Mouse (Mus musculus) T-cell, adult 2 months (primary cell): ENCODE measurements around the gene Syce2.

ENCODE experiments used
- DNase-seq: peaks from one replicate; pipeline ENCODE4 v3.0.0; 2022; ENCODE audit warnings: low spot score

Gene Syce2

DNA sequence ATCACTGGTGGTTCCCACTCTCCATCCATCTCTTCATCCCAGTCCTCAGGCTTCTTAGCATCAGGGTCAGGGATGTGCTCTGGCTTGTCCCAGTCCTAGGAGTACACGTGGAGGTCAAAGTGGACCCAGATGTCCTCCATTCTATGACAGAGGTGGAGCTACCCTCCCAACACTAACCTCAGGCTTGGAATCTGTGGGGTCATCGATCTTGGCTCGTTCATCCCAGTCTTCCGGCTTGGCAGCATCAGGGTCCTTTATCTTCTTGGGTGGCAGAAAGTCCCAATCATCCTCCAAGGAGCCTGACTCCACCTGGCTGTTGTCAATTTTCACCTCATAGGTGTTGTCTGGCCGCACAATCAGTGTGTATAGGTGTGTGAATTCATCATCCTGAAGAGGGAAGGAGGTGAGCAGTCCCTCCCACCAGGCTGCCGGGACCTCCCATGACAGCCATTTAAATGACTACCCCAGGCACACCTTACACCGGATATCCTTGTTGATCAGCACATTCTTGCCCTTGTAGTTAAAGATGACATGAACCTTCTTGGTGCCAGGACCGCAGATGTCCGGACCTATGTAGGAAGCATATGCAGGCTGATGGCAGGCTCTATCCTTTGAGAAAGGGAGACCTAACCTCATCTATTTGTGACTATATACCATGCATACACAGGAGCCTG is 27.4 kb upstream of the Syce2 start:
- no peak for DNase-seq

DNA sequence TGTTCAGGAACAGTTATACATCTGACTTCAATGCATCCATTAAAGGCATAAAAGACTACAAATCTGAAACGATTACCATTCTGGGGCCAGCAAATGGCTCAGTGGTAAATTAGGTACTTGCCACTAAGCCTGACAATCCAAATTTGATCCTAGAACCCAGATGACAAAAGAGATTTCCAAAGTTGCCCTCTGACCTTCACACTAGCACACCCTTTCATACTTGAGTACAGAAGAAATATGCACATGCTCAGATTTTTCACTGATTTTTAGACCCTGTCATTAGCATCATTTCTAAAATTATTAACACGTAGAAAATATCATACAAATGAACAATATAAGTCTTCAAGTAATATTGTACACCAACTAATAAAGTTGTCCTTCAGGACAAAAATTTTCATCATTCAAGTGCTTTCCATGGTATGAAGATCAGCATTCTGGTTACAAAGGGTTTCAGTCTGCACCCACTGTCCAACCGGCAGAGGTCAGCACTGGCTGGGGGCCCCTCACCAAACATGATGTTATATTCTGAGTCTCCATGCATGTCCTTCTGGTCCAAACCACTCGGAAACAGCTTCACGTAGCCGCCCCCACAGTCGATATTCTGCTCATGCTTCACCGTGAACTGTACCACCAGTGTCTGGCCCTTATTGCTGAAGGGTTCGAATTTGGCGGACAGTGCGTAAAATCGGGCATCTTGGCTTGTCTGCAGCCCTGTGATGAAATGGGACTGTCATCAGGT is 26.4 kb upstream of the Syce2 start:
- no peak for DNase-seq

- DNase-seq, result no peak
Measured at GRCm38 (mm10) chr8:84846094-84846721, 25.7 kb upstream of the Syce2 start.

DNA sequence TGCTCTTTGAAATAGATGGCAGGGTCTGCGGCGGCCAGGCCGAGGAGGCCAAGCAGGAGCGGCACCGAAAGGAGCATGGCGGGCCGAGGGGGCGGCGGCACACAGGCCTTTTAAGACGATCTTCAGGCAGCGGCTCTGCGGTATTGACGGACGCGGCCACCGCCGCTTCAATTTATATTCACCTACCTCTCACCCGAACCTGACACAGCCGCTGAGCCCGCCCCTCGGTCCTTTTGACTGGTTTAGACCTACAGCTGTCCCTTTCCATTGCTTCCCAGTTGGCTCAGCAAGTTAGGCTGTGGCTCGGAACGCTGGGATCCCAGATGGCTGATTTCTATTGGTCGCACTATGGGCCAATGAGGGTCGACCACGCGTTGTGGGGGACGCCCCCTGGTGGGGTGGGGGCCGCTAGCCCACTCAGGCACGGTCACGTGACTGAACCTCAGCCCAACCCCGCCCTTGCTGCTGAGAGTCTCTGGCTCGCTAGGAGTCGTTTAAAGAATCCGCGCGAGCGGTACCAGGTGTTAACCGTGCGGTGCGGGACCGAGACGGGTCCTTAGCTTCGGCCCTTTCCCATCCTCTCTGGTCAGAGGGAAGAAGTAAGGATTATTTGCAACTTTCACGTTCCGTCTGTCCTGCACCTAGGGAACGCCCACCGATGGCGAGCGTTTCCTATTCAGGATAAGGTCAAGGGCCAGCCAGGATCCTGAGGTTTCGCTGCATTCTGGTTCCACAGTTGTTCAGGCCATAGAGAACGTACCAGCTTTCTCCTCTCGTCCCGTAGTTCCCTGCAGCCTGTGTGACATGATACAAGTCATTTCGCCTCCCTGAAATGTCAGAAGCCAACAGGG is 25.0 kb upstream of the Syce2 start, which contains the start of gene Calr:
TSS of gene Calr (minus strand) at position 213 of the 851 bp plus-strand sequence.
- DNase-seq, result peak; percentile 100

DNA sequence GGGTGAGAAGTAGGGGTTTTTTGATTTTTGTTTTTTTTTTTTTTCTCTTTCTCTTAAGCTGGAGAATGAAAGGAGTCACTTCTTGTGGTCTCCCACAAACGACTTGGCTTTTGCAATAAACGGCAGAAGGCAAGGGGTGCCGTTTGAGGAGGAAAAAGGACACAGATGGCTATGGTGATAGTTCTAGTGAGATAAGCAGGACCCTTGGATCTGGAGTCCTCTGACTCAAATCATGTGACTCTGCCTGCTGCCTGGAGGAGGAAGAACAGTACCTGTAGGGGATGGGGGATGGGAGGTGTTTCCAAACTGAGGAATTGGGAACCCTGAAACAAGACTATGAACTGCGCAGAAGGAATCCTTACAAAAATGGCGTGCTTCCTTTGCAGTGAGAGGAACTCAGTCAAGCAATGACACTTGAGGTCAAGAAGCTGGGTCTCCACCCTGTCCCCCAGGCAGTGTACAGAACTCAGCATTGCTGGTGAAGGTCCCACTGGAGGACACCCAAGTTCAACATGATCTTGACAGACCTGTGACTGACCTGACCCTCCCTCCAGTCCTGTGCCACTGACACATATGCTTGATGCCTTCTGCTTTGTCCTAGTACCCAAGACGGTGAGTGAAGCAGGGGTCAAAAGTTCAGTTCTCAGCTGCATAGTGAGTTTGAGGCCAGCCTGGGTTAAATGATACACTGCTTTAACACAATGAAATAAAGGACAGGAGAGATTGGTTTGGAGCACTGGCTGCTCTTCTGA is 24.1 kb upstream of the Syce2 start:
- DNase-seq, result peak; percentile 41

DNA sequence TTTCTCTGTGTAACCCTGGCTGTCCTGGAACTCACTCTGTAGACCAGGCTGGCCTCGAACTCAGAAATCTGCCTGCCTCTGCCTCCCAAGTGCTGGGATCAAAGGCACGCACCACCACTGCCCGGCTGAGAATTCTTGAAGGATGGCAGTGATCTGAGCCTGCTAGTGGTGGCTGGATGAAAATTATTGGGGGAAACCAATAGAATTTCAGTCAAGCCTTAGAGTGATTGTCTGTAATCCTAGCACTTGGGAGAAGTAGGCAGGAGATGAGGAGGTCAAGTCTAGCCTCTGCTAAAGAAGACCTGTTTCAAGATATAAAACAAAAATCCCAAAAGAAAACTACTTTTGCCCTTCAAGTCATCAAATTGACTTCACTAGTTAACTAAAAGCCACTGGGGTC is 15.5 kb upstream of the Syce2 start:
- DNase-seq, result no peak

GRCm38 (mm10) chr8:84856864-84857441 is 15.0 kb upstream of the Syce2 start, which contains the start of gene Farsa:
TSS of gene Farsa (plus strand) at chr8:84856989.
- peak; percentile 90 for DNase-seq

DNA sequence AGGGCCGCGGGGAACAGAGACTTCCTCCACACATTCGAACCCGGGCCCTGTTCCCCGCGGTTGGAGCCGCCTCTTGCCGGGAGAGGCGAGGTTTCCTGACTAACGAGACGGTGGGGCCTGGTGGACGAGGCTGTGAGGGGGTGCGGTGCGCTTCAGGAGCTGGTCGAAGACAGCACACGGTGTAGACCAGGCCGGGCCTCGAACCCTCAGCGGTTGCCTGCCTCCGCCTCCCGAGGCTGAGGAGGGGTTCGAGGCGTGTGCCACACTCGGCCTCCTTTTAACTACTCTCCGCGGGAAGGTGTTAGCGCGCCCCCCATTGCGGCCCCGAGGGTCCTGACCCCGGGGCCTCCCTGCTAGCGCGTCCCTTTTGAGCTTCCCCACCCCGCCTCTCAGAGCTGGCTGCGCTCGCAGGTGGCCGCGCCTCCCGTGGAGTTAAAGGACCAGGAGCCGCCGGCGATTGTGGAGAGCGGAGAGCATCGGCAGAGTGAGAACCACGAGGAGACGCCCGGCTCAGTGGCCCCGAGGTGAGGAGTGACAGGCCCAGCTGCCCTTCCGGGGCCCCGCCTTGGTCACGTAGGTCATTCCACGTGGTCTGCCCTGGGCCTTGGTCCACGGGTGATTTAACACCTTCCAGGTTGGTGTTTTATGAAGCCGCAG is 526 bp downstream of the Syce2 start:
- DNase-seq, result peak; percentile 23

DNA sequence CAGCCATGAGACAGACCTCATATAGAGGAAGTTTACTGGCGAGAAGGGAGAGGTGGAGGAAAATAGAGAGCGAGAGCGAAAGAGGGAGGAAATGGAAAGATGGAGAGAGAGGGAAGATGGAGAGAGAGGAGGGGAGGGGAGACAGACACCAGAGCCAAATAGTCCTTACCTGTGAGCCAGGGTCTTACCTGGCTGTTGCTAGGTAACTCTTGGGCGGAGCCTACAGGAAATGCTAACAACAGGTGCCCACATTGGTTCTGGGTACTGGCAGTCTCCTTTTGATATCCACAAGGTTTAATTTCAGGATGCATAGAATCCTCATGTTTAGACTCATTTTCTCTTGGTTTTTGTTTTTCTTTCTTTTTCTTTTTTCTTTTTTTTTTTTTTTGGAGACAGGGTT is 1.1 kb downstream of the Syce2 start:
- no peak for DNase-seq

DNA sequence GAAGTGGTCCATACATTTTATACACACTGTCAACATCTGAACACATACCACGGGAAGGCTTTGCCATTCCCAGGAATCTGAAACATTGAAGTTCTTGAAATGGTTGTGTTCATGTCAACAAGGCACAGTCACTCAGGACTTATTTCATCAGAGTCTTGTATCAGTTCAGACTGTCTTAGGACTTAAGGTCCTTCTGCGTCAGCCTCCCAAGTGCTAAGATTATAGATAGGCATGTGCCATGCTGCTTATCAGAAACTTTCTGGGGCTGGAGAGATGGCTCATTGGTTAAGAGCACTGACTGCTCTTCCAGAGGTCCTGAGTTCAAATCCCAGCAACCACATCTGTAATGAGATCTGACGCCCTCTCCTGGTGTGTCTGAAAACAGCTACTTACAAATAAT is 2.4 kb downstream of the Syce2 start:
- no peak for DNase-seq

- DNase-seq, result no peak
Measured at GRCm38 (mm10) chr8:84877297-84878035, 5.6 kb downstream of the Syce2 start.

DNA sequence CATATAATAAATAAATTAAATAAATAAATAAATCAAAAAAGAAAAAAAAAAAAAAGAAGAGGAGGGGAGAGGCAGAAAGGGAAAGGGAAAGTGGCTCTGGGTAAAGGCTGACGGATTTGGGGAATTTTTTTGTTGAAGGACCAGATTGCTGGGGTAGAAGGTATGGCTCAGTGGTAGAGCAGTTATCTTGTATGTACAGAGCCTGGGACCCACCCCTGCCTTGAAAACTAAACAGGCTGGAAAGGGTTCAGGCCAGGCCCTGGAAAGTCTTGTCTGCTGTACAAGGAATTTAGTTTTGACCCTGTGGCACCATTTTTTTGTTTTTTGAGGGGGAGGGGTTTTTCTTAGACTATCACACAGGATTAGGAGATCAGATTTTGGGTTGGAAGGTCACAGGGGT is 7.0 kb downstream of the Syce2 start:
- DNase-seq, result no peak

GRCm38 (mm10) chr8:84884728-84885127 is 12.8 kb downstream of the Syce2 start:
- DNase-seq, result no peak

GRCm38 (mm10) chr8:84888280-84888679 is 16.4 kb downstream of the Syce2 start:
- DNase-seq, result no peak

DNA sequence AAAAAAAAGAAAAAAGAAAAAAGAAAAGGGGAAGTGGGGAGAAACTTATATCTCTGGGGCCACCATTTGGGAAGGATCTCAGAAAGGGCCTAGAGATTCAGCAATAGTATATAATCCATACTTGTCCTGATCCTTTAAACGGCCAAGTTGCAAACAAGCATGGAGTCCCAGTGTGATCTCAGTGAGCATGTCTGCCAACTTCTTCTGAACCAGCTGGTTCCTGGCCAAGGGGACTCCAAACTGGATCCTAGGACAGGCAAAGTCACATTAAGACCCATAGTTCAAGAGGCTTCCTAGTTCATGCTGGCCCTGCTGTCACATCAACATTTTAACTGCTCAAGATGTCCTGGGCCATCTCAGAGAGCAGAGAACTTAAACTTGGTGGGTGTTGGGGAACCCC is 17.2 kb downstream of the Syce2 start:
- DNase-seq, result no peak

DNA sequence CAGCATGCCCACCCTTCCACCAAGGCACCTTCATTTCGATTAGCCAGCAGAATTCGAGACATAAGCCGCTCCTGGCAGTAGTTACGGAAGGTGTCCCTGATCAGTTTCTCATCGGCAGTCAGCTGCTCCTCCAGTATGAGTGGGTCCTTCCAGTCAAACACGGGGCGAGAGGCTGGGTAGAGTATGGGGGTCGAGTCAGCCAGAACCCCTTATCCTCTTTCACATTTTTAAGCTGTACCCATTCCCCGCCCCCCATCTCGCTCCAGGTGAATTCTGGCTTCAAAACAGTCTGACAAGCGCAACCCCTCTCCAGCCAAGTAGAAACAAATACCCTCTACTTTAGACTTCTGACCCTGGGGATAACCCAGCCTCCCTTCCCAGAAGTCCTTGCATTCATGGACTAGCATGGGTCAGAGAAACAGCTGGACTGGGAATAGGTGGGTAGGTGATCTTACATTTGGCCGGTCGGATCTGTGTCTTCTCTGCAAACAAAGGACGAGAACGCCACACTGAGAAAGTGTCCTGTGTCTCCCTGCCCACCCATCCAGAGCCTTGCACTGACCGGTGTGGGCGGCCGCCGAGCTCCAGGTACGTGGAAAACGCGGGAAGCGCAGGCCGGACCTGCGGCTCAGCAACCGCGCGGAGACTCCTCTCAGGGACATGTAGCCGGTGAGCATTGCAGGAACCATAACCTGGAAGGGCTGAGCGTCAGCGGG is 21.2 kb downstream of the Syce2 start:
- no peak for DNase-seq

DNA sequence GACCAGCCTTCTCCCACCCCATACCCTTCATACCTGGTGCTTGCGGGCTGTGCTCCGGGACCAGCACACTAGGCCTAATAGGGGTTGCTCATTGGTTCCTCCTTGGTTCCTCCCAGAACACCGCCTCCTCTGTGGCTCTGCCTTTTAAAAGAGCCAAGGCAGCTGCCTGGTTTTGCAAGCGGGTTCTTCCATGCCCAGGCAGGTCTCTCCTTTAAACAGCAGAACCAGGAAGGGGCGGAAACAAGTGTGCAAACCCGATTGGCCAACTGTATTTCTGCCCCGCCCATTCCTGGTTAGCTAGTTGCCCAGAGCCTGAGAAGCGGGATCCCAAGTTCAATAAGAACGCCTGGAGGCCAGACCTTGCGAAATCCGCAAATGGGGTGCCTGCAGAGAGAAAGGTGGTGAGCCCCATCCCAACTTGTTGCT is 21.8 kb downstream of the Syce2 start, which contains the start of gene Gcdh:
TSS of gene Gcdh (minus strand) at position 213 of the 426 bp plus-strand sequence.
- peak; percentile 86 for DNase-seq

DNA sequence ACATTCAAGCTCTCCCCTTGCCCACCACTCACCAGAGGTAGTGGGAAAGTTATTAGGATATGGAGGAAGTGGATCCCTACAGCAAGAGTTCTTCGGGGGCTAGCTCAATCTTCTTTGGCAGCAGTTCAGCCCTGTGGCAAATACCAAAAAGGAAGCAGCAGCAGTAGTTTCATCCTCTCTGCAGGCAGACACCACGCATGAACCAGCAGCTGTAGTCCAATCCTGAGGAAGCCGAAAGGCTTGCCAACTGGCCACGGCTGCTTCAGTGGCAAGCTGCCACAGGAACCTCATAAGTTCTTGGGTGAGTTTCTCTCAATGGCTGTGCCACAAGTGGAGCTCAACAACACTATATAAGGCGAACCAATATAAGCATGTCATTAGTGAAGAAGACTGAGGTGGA is 24.1 kb downstream of the Syce2 start:
- DNase-seq, result no peak

- no peak for DNase-seq
Measured at GRCm38 (mm10) chr8:84901071-84901470, 29.2 kb downstream of the Syce2 start.
